Mouse (Mus musculus): ENCODE results near the gene Sgms1.
A peak's percentile ranks its signal among the peaks of the same experiment; 100 is the strongest.

GRCm38 (mm10) chr19:32107771-32108306, 281.7 kb downstream of the Sgms1 start, which contains the start of gene Asah2:
- no peak; the same call in 1 of the 2 replicates for TF ChIP-seq CTCF (conservative IDR thresholded peaks at IDR 0.05; ENCODE audit: insufficient read depth, insufficient read length, low read depth, low read length)
- peak; percentile 59 for TF ChIP-seq POLR2A (IDR thresholded peaks at IDR 0.05; ENCODE audit: low read depth, low read length)
